Mouse (Mus musculus) hindbrain, postnatal 0 days (tissue): ENCODE measurements around the gene Alk. TPM values are rescaled to one million over a fixed set of nuclear protein-coding genes. Genes with fewer than 3 reads are reported as not detected.
A peak's percentile ranks its signal among the peaks of the same experiment; 100 is the strongest.

Experiments used
- ATAC-seq: fragments of 200-750 bp; cut with Nextera tagmentation; 2 replicates; pipeline ENCODE4 v1.8.0; 2017; ENCODE audit warnings: mild to moderate bottlenecking, moderate TSS enrichment, moderate library complexity
- DNase-seq: peaks from one replicate; pipeline ENCODE4 v3.0.0-alpha.2; 2015; ENCODE audit warnings: low spot score
- H3K27ac ChIP-seq: fragments of 300-500 bp; sonication (generic); 2 replicates; pipeline ENCODE4 v1.5.1; 2014; ENCODE audit warnings: mild to moderate bottlenecking
- H3K27me3 ChIP-seq: fragments of 300-500 bp; sonication (generic); 2 replicates; pipeline ENCODE4 v1.6.1; 2014; ENCODE audit warnings: low read length, mixed read lengths; ENCODE audit not compliant: insufficient read depth
- H3K36me3 ChIP-seq: fragments of 300-500 bp; sonication (generic); 2 replicates; pipeline ENCODE4 v1.6.1; 2014; ENCODE audit warnings: low read length, mixed read lengths; ENCODE audit not compliant: insufficient read depth
- H3K4me1 ChIP-seq: fragments of 300-500 bp; sonication (generic); 2 replicates; pipeline ENCODE4 v1.6.1; 2014; ENCODE audit warnings: antibody characterized with exemption, low read length, mixed read lengths; ENCODE audit not compliant: insufficient read depth
- H3K4me2 ChIP-seq: fragments of 300-500 bp; sonication (generic); 2 replicates; pipeline ENCODE4 v1.6.1; 2014; ENCODE audit warnings: low read depth, mild to moderate bottlenecking, low read length, moderate library complexity, mixed read lengths
- H3K4me3 ChIP-seq: fragments of 300-500 bp; sonication (generic); 2 replicates; pipeline ENCODE4 v1.5.1; 2014; ENCODE audit warnings: low read length
- H3K9ac ChIP-seq: fragments of 300-500 bp; sonication (generic); replicated peaks from 2 replicates; pipeline ENCODE4 v1.6.1; 2014; ENCODE audit warnings: mild to moderate bottlenecking, low read length, moderate library complexity, mixed read lengths
- H3K9me3 ChIP-seq: fragments of 300-500 bp; sonication (generic); 2 replicates; pipeline ENCODE4 v1.6.1; 2016; ENCODE audit warnings: low read length, mixed read lengths
- CTCF ChIP-seq: IDR thresholded peaks from 2 replicates; pipeline ENCODE4 v1.5.1; 2016; ENCODE audit warnings: antibody characterized with exemption, control low read depth, low read depth
- WGBS: fragments of 180-500 bp; shearing (Covaris S2); extraction: QIAGEN DNeasy Blood & Tissue Kit; methylation state at CpG from one replicate; pipeline ENCODE4 v1.1.7; 2014; 5-methylcytosine and 5-hydroxymethylcytosine counted together
- polyA plus RNA-seq: library from polyadenylated mRNA; unstranded; fragments of >200 nt; fragmentation: Nextera tagmentation; extraction: Ambion mirVana; gene quantifications from 2 replicates; pipeline ENCODE4 v1.2.1, GENCODE M21; 2015
- total RNA-seq: library from RNA; depleted of rRNA; stranded (reverse); fragments of >200 nt; gene quantifications from 2 replicates; pipeline ENCODE4 v1.2.3, GENCODE M21; 2014

Gene Alk
- total and polyA plus RNA-seq, 2 experiments from 2014 or later = 3.4 to 17.1 TPM

DNA sequence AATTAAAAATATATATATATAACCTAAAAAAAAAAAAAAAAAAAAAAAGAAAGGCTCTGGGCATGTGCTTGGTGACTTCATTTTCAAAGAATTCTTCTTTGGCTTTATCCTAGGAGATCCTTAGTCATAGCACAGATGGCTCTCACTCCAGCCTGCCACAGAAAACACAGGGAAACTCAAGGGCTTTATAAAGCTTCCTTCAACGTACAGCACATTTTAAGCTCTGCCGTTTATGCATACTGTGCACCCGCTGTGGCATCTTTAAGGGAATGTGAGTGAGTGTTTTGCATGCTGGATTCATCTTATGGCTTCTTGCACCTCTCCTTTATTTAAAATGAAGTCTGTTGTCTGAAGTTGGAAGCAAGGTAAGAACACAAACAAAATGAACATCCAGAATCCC is 606.7 kb downstream of the Alk start:
- no peak for ATAC-seq
- no peak for DNase-seq
- WGBS = 55% methylated on average over 3 of the region's 3 CpGs

DNA sequence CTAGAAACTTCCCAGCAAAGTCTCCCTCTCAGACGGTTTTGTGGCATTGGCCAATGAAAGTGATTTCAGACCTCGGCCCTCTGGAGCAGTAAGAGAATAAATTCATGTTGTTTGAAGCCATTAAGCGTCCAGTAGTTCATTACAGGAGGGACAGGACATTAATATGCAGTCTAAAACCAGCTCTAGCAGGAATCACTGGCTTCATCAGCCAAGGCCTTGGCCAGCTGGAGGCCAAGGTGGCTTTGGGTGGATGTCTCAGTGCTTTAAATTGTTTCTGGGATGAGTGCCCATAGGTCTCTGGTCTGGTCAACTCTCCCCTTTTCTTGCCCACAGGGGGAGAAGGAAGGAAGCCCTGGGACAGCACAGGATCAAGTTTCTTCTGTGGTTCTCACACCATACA is 608.9 kb downstream of the Alk start:
- TF ChIP-seq CTCF = no peak
- ATAC-seq (no peak), DNase-seq (no peak)
- Histone ChIP-seq H3K9ac (no peak overlapping the region), H3K36me3 (no peaks in the 10 kb centered on the region), H3K4me2 (no peak overlapping the region), H3K27me3 (no peaks in the 10 kb centered on the region), H3K27ac (no peak overlapping the region), H3K9me3 (no peaks in the 10 kb centered on the region), H3K4me3 (no peak overlapping the region), H3K4me1 (no peaks in the 10 kb centered on the region)
- WGBS = 75% methylated on average over 3 of the region's 3 CpGs

More for the DNA sequence above, 606.7 kb downstream of the Alk start:
- Histone ChIP-seq H3K4me3 (no peak overlapping the region), H3K36me3 (no peaks in the 10 kb centered on the region), H3K9me3 (no peaks in the 10 kb centered on the region), H3K4me2 (no peak overlapping the region), H3K4me1 (no peaks in the 10 kb centered on the region), H3K9ac (no peak overlapping the region), H3K27ac (no peak overlapping the region), H3K27me3 (no peaks in the 10 kb centered on the region)
- no peak for TF ChIP-seq CTCF

DNA sequence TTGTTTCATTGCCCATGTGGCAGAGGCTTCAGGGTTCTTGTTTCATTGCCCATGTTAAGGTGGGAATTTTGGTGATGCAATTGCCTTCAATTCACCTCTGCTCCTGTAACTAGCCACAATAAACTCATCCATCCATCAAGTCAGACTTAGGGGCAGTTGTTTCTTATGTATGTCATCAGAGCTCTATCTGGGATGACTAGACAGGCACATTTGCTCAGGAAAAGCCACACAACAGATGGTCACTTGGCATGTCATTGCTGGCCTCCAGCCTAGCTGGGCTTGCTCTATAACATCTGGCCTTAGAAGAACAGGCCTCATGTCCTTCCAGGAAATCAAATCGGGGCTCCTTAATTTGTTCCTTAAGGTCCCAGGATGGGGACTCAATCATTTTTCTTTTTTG is 610.3 kb downstream of the Alk start:
- no peaks in the 10 kb centered on the region for H3K27me3 ChIP-seq
- DNase-seq (peak; percentile 45), ATAC-seq (no peak)
- H3K4me1 ChIP-seq = no peaks in the 10 kb centered on the region
- no peaks in the 10 kb centered on the region for H3K9me3 ChIP-seq
- H3K27ac ChIP-seq = no peak overlapping the region
- no peak overlapping the region for H3K9ac ChIP-seq
- no peaks in the 10 kb centered on the region for H3K36me3 ChIP-seq
- WGBS = 78% methylated on average over 1 of the region's 1 CpGs
- no peak for TF ChIP-seq CTCF
- H3K4me2 ChIP-seq = no peak overlapping the region
- H3K4me3 ChIP-seq = no peak overlapping the region

DNA sequence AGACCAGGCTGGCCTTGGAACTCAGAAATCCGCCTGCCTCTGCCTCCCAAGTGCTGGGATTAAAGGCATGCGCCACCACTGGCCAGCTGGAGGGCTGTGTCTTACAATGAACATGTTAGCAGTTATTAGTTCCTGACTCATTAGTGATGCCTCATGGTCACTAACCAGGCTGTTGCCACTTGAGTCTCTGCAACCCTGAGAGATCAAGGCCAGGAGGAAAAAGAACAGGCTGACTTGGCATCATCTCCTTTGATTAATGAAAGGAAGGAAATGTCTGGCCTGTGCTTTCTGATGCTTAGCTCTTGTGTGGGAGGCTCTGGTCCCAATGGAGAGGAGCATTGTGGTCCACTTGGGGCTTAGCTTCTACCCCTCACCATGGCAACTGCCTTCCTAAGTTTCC is 611.4 kb downstream of the Alk start:
- no peaks in the 10 kb centered on the region for H3K27me3 ChIP-seq
- 90% methylated on average over 2 of the region's 2 CpGs for WGBS
- H3K27ac ChIP-seq = no peak overlapping the region
- TF ChIP-seq CTCF = no peak
- H3K4me1 ChIP-seq = no peaks in the 10 kb centered on the region
- H3K4me3 ChIP-seq = no peak overlapping the region
- DNase-seq (no peak), ATAC-seq (no peak)
- H3K9me3 ChIP-seq = no peaks in the 10 kb centered on the region
- no peak overlapping the region for H3K4me2 ChIP-seq
- no peak overlapping the region for H3K9ac ChIP-seq
- no peaks in the 10 kb centered on the region for H3K36me3 ChIP-seq

DNA sequence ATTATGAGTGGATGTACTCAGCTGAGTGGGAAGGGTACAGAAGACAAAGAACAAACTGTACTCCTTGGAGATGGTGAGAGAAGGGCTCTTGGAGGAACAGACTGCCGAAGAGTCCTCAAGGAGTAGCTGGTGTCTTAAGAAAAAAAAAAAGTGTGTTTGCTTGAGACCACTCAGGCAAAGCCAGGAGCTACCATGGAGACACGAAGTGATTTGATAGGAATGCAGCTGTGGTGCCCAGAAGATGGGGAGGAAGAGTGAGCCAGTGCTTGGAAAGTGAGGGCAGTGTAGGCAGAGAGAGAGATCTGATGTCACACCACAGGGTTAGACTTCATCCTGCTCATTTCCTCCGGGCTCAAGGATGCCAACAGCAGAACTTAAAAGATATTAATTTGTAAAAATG is 613.2 kb downstream of the Alk start:
- DNase-seq (peak; percentile 51), ATAC-seq (peak; percentile 57; the same call in 1 of the 2 replicates)
- no peaks in the 10 kb centered on the region for H3K9me3 ChIP-seq
- WGBS = 33% methylated on average over 3 of the region's 3 CpGs
- TF ChIP-seq CTCF = no peak
- H3K4me2 ChIP-seq = no peak overlapping the region
- no peaks in the 10 kb centered on the region for H3K27me3 ChIP-seq
- H3K27ac ChIP-seq = no peak overlapping the region
- no peaks in the 10 kb centered on the region for H3K36me3 ChIP-seq
- H3K4me3 ChIP-seq = no peak overlapping the region
- no peak overlapping the region for H3K9ac ChIP-seq
- 0 out of 2 replicates have a peak, but pooled peaks cover 2% of the 10 kb centered on the region for H3K4me1 ChIP-seq

DNA sequence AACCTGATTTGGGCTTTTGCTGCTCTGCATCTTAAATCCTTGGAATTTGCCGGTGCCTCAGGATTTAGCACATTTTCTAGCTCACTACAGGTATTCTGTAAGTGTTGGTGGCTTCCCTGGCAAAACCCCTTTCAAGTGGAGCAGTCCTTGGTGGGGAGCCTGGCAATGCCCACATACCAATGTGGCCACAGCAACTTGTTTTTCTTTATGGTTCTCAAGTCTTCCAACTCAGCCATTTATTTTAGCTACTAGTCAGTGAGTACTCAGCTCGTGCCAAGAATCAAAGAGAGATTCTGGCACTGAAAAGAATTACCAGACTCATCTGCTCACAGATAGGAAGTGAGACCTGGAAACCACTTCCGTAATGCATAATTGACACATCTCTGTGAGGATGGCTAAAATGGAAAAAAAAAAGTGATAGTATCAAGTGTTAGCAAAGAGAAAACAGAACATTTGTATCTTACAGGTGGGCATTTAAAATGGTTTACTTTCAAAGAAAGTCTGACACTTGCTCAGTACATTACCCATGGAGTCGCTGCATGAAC is 614.2 kb downstream of the Alk start:
- Histone ChIP-seq H3K27ac (no peak overlapping the region), H3K9me3 (no peaks in the 10 kb centered on the region), H3K36me3 (no peaks in the 10 kb centered on the region), H3K9ac (no peak overlapping the region), H3K4me3 (no peak overlapping the region), H3K27me3 (no peaks in the 10 kb centered on the region), H3K4me1 (0 out of 2 replicates have a peak, but pooled peaks cover 3% of the 10 kb centered on the region), H3K4me2 (no peak overlapping the region)
- WGBS = 56% methylated on average over 4 of the region's 4 CpGs
- no peak for TF ChIP-seq CTCF
- DNase-seq (no peak), ATAC-seq (no peak)

DNA sequence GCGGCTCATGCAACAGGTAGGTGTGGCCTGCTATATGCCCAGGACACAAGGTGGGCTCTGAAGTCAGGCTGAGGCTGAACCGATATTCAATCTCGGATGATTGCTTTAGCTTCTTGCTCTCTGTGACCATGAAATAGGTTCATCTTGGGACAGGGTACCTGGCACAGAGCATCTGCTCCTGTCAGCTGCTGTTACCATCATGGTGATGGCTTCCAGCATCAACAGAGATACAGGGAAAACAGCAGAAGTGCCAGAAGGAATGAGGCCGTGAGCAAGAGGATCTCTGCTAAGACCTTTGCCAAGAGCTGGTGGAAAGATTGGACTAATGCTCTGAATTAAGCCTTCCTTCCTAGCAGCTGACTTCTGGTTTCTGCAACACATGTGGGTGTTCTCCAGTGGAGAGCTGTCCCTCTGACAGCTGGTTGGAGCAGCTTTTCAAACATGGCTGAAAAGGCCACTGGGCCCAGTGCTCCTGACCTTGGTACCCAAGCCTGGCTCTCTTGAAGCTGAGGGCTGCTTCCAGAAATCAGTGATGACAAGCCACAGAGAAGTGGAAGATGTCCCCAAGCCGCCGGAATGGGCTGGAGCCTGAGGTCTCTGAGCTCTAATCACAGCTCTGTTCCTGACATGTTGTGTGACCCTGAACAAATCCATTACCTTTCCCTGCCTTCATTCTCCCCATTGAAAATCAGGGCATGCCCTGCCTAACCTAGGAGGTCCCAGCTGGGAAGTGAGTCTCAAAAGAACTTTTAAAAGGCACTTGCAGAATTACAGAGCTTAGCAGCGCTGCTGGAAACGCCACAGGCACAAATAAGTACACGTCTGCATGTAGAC is 615.5 kb downstream of the Alk start:
- DNase-seq (peak; percentile 60), ATAC-seq (peak; percentile 53; the same call in 1 of the 2 replicates)
- H3K4me3 ChIP-seq = no peak overlapping the region
- no peaks in the 10 kb centered on the region for H3K27me3 ChIP-seq
- H3K9ac ChIP-seq = no peak overlapping the region
- 42% methylated on average over 9 of the region's 9 CpGs for WGBS
- TF ChIP-seq CTCF = no peak
- H3K27ac ChIP-seq = no peak overlapping the region
- no peak overlapping the region for H3K4me2 ChIP-seq
- H3K9me3 ChIP-seq = no peaks in the 10 kb centered on the region
- no peaks in the 10 kb centered on the region for H3K36me3 ChIP-seq
- 0 out of 2 replicates have a peak, but pooled peaks cover 3% of the 10 kb centered on the region for H3K4me1 ChIP-seq
